Mouse (Mus musculus): Measurements from ENCODE around the gene Acacb. TPM values are rescaled to one million over a fixed set of nuclear protein-coding genes. Genes with fewer than 3 reads are reported as not detected.

Gene Acacb
- polyA plus RNA-seq, 1 experiment from 2014 or later: 16.1 TPM

GRCm38 (mm10) chr5:114161424-114161823 is 15.1 kb downstream of the Acacb start:
- H3K4me1 ChIP-seq (replicated peaks): peaks cover 4% of the 10 kb centered on the region; the same call in 1 of the 2 replicates
- ATAC-seq (ENCODE audit: insufficient number of reproducible peaks, low FRiP score): no peak
- H3K9ac ChIP-seq: no peak overlapping the region
- H3K9me3 ChIP-seq (replicated peaks): no peaks in the 10 kb centered on the region
- no peak overlapping the region for H3K27ac ChIP-seq (ENCODE audit: poor library complexity, severe bottlenecking)
- 88% methylated on average over 6 of the region's 6 CpGs for whole genome bisulfite sequencing
- H3K27me3 ChIP-seq (replicated peaks): no peaks in the 10 kb centered on the region
- peaks cover 9% of the 10 kb centered on the region; the same call in 1 of the 2 replicates for H3K36me3 ChIP-seq
- no peak overlapping the region for H3K4me2 ChIP-seq
- H3K4me3 ChIP-seq: no peak overlapping the region

- 40% methylated on average over 12 of the region's 12 CpGs for WGBS
- no peak overlapping the region for H3K4me3 ChIP-seq
- no peak overlapping the region for H3K4me2 ChIP-seq
- H3K27ac ChIP-seq (ENCODE audit: poor library complexity, severe bottlenecking): no peak overlapping the region
- H3K4me1 ChIP-seq (replicated peaks): peaks cover 4% of the 10 kb centered on the region; the same call in 1 of the 2 replicates
- no peaks in the 10 kb centered on the region for H3K27me3 ChIP-seq (replicated peaks)
- ATAC-seq (ENCODE audit: insufficient number of reproducible peaks, low FRiP score): no peak
- H3K9me3 ChIP-seq (replicated peaks): no peaks in the 10 kb centered on the region
- no peak overlapping the region for H3K9ac ChIP-seq
- peaks cover 14% of the 10 kb centered on the region; the same call in 1 of the 2 replicates for H3K36me3 ChIP-seq
These were observed 15.9 kb downstream of the Acacb start for GRCm38 (mm10) chr5:114162106-114162815.

- Histone ChIP-seq H3K4me3 (no peak overlapping the region), H3K9me3 (replicated peaks) (no peaks in the 10 kb centered on the region)
- 62% methylated on average over 6 of the region's 6 CpGs for WGBS
These were observed 16.9 kb downstream of the Acacb start for GRCm38 (mm10) chr5:114163117-114163696.

GRCm38 (mm10) chr5:114170345-114170744 is 24.0 kb downstream of the Acacb start:
- Histone ChIP-seq H3K9me3 (replicated peaks) (no peaks in the 10 kb centered on the region), H3K27me3 (replicated peaks) (no peaks in the 10 kb centered on the region), H3K9ac (no peak overlapping the region), H3K4me3 (no peak overlapping the region), H3K4me1 (replicated peaks) (peaks cover 22% of the 10 kb centered on the region), H3K36me3 (peaks cover 17% of the 10 kb centered on the region; the same call in 1 of the 2 replicates), H3K4me2 (no peak overlapping the region), H3K27ac (ENCODE audit: poor library complexity, severe bottlenecking) (no peak overlapping the region)
- no peak for ATAC-seq (ENCODE audit: insufficient number of reproducible peaks, low FRiP score)
- WGBS: 78% methylated on average over 7 of the region's 7 CpGs

More at GRCm38 (mm10) chr5:114163117-114163696, 16.9 kb downstream of the Acacb start:
- H3K36me3 ChIP-seq: peaks cover 14% of the 10 kb centered on the region; the same call in 1 of the 2 replicates
- peaks cover 4% of the 10 kb centered on the region; the same call in 1 of the 2 replicates for H3K4me1 ChIP-seq (replicated peaks)
- no peak overlapping the region for H3K4me2 ChIP-seq
- H3K27ac ChIP-seq (ENCODE audit: poor library complexity, severe bottlenecking): no peak overlapping the region
- ATAC-seq (ENCODE audit: insufficient number of reproducible peaks, low FRiP score): no peak
- H3K27me3 ChIP-seq (replicated peaks): no peaks in the 10 kb centered on the region
- no peak overlapping the region for H3K9ac ChIP-seq

GRCm38 (mm10) chr5:114172936-114173335 is 26.6 kb downstream of the Acacb start:
- H3K36me3 ChIP-seq: 0 out of 2 replicates have a peak, but pooled peaks cover 4% of the 10 kb centered on the region
- no peaks in the 10 kb centered on the region for H3K27me3 ChIP-seq (replicated peaks)
- no peak overlapping the region for H3K27ac ChIP-seq (ENCODE audit: poor library complexity, severe bottlenecking)
- no peak overlapping the region for H3K4me2 ChIP-seq
- peaks cover 30% of the 10 kb centered on the region for H3K4me1 ChIP-seq (replicated peaks)
- H3K9me3 ChIP-seq (replicated peaks): no peaks in the 10 kb centered on the region
- 90% methylated on average over 3 of the region's 3 CpGs for WGBS
- H3K9ac ChIP-seq: no peak overlapping the region
- no peak overlapping the region for H3K4me3 ChIP-seq
- no peak for ATAC-seq (ENCODE audit: insufficient number of reproducible peaks, low FRiP score)

GRCm38 (mm10) chr5:114173458-114173857 is 27.1 kb downstream of the Acacb start:
- H3K27me3 ChIP-seq (replicated peaks): no peaks in the 10 kb centered on the region
- H3K4me2 ChIP-seq: 0 out of 2 replicates have a peak overlapping the region, but pooled peaks have one; percentile 52
- H3K4me1 ChIP-seq (replicated peaks): peaks cover 30% of the 10 kb centered on the region
- WGBS: 70% methylated on average over 7 of the region's 7 CpGs
- peak overlapping the region; percentile 85 for H3K27ac ChIP-seq (ENCODE audit: poor library complexity, severe bottlenecking)
- ATAC-seq (ENCODE audit: insufficient number of reproducible peaks, low FRiP score): no peak
- no peak overlapping the region for H3K4me3 ChIP-seq
- no peaks in the 10 kb centered on the region for H3K9me3 ChIP-seq (replicated peaks)
- H3K36me3 ChIP-seq: 0 out of 2 replicates have a peak, but pooled peaks cover 3% of the 10 kb centered on the region
- H3K9ac ChIP-seq: no peak overlapping the region

- Histone ChIP-seq H3K36me3 (no peaks in the 10 kb centered on the region), H3K4me2 (peak overlapping the region; percentile 52), H3K9me3 (replicated peaks) (no peaks in the 10 kb centered on the region), H3K4me1 (replicated peaks) (peaks cover 30% of the 10 kb centered on the region), H3K4me3 (peak overlapping the region; percentile 20; the same call in 1 of the 2 replicates), H3K27me3 (replicated peaks) (no peaks in the 10 kb centered on the region), H3K9ac (peak overlapping the region; percentile 16; the same call in 1 of the 2 replicates), H3K27ac (ENCODE audit: poor library complexity, severe bottlenecking) (peak overlapping the region; percentile 85)
- WGBS: 12% methylated on average over 16 of the region's 16 CpGs
- no peak for ATAC-seq (ENCODE audit: insufficient number of reproducible peaks, low FRiP score)
These were observed 27.7 kb downstream of the Acacb start for GRCm38 (mm10) chr5:114173877-114174581.

GRCm38 (mm10) chr5:114174639-114175038 is 28.3 kb downstream of the Acacb start:
- 15% methylated on average over 16 of the region's 16 CpGs for WGBS
- ATAC-seq (ENCODE audit: insufficient number of reproducible peaks, low FRiP score): no peak
- Histone ChIP-seq H3K27ac (ENCODE audit: poor library complexity, severe bottlenecking) (peak overlapping the region; percentile 85), H3K9me3 (replicated peaks) (no peaks in the 10 kb centered on the region), H3K27me3 (replicated peaks) (no peaks in the 10 kb centered on the region), H3K4me3 (peak overlapping the region; percentile 20; the same call in 1 of the 2 replicates), H3K36me3 (no peaks in the 10 kb centered on the region), H3K4me2 (peak overlapping the region; percentile 52), H3K4me1 (replicated peaks) (peaks cover 30% of the 10 kb centered on the region), H3K9ac (no peak overlapping the region)

GRCm38 (mm10) chr5:114175596-114176171 is 29.3 kb downstream of the Acacb start:
- peak overlapping the region; percentile 85 for H3K27ac ChIP-seq (ENCODE audit: poor library complexity, severe bottlenecking)
- H3K4me3 ChIP-seq: peak overlapping the region; percentile 51
- H3K4me1 ChIP-seq (replicated peaks): peaks cover 30% of the 10 kb centered on the region
- H3K9ac ChIP-seq: peak overlapping the region; percentile 70
- H3K4me2 ChIP-seq: peak overlapping the region; percentile 76
- no peaks in the 10 kb centered on the region for H3K27me3 ChIP-seq (replicated peaks)
- H3K36me3 ChIP-seq: no peaks in the 10 kb centered on the region
- WGBS: under 1% methylated on average over 26 of the region's 26 CpGs
- ATAC-seq (ENCODE audit: insufficient number of reproducible peaks, low FRiP score): peak; percentile 96
- no peaks in the 10 kb centered on the region for H3K9me3 ChIP-seq (replicated peaks)

GRCm38 (mm10) chr5:114176548-114177400 is 30.4 kb downstream of the Acacb start:
- peak overlapping the region; percentile 76 for H3K4me2 ChIP-seq
- H3K27ac ChIP-seq (ENCODE audit: poor library complexity, severe bottlenecking): no peak overlapping the region

More at GRCm38 (mm10) chr5:114176548-114177400, 30.4 kb downstream of the Acacb start:
- WGBS: 62% methylated on average over 8 of the region's 8 CpGs
- H3K4me1 ChIP-seq (replicated peaks): peaks cover 30% of the 10 kb centered on the region
- H3K27me3 ChIP-seq (replicated peaks): no peaks in the 10 kb centered on the region
- no peaks in the 10 kb centered on the region for H3K36me3 ChIP-seq
- no peak for ATAC-seq (ENCODE audit: insufficient number of reproducible peaks, low FRiP score)
- peak overlapping the region; percentile 70 for H3K9ac ChIP-seq
- H3K4me3 ChIP-seq: peak overlapping the region; percentile 51
- no peaks in the 10 kb centered on the region for H3K9me3 ChIP-seq (replicated peaks)

All from heart, embryonic 12.5 days (tissue).